In the genomic region with DNA sequence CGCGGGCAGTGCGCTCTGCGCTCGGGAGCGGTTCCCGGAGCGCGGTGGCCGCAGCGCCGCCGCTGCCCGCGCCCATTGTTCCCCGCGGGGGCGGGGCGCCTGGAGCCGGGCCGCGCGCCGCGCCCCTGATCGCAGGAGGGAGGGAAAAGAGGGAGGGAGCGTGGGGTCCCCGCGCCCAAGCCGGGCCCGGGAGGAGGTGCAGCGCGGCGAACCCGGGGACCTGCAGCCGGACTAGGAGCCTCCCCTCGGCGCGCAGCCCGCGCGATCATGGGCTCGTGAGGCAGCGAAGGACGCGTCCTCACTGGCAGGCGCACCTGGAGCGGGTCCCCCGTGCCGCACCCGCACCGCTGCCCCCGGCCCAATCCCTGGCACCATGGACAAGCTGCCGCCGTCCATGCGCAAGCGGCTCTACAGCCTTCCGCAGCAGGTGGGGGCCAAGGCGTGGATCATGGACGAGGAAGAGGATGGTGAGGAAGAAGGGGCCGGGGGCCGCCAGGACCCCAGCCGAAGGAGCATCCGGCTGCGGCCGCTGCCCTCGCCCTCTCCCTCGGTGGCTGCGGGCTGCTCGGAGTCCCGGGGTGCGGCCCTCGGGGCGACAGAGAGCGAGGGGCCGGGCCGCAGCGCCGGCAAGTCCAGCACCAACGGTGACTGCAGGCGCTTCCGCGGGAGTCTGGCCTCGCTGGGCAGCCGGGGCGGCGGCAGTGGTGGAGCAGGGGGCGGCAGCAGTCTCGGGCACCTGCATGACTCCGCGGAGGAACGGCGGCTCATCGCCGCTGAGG, we compare ENCODE assay signal across 8 mouse cellular contexts. TPM values are rescaled to one million over a fixed set of nuclear protein-coding genes. Genes with fewer than 3 reads are reported as not detected.
DNase-seq lines count a peak whose midpoint lies in the region; ATAC-seq lines count a peak whose summit lies in the region.

Hcn4 (plus strand) TSS at position 274 of the 779 bp plus-strand sequence.

- H3K27ac ChIP-seq in heart, embryonic 16.5 days (ENCODE audit: low read length) = peak within 1 kb of the TSS; percentile 59
- H3K27ac ChIP-seq in liver, embryonic 13.5 days = no peak within 1 kb of the TSS
- no peak within 1 kb of the TSS for H3K27ac ChIP-seq in stomach, embryonic 15.5 days

- H3K36me3 ChIP-seq in heart, embryonic 16.5 days (ENCODE audit: control insufficient read depth, insufficient read depth) = no peaks in the 10 kb centered on the region
- H3K36me3 ChIP-seq in liver, embryonic 13.5 days = no peaks in the 10 kb centered on the region
- no peaks in the 10 kb centered on the region for H3K36me3 ChIP-seq in stomach, embryonic 15.5 days

- ATAC-seq in frontal cortex, adult (ENCODE audit: low TSS enrichment) = peak; percentile 49; the same call in 1 of the 2 replicates
- ATAC-seq in heart, embryonic 16.5 days (replicated peaks; ENCODE audit: extremely low read depth, insufficient read depth, low FRiP score) = peak; percentile 29; the same call in 1 of the 2 replicates
- no peak for ATAC-seq in liver, embryonic 13.5 days (ENCODE audit: low read depth)
- peak; percentile 11; the same call in 1 of the 2 replicates for ATAC-seq in stomach, embryonic 15.5 days (ENCODE audit: insufficient read depth, low FRiP score, low read depth)

- peak within 1 kb of the TSS; percentile 82 for H3K4me2 ChIP-seq in heart, embryonic 16.5 days (ENCODE audit: low read depth, low read length)
- peak within 1 kb of the TSS; percentile 70 for H3K4me2 ChIP-seq in liver, embryonic 13.5 days
- peak within 1 kb of the TSS; percentile 100 for H3K4me2 ChIP-seq in stomach, embryonic 15.5 days

- H3K4me1 ChIP-seq in heart, embryonic 16.5 days (ENCODE audit: control insufficient read depth, insufficient read depth, low read length) = 0 out of 2 replicates have a peak, but pooled peaks cover 7% of the 10 kb centered on the region
- peaks cover 13% of the 10 kb centered on the region for H3K4me1 ChIP-seq in liver, embryonic 13.5 days (replicated peaks)
- H3K4me1 ChIP-seq in stomach, embryonic 15.5 days = peaks cover 16% of the 10 kb centered on the region

- H3K9ac ChIP-seq in heart, embryonic 16.5 days (ENCODE audit: low read length) = peak within 1 kb of the TSS; percentile 72
- H3K9ac ChIP-seq in liver, embryonic 13.5 days = no peak within 1 kb of the TSS
- peak within 1 kb of the TSS; percentile 17 for H3K9ac ChIP-seq in stomach, embryonic 15.5 days

- DNase-seq in frontal cortex, postnatal 36 days (ENCODE audit: low spot score in 2 of 2) = no peak
- peak; percentile 49 to 51 for DNase-seq in right cerebral cortex, postnatal 10 days (ENCODE audit: low spot score in 2 of 2)
- no peak for DNase-seq in right cerebral cortex, postnatal 36 days (ENCODE audit: low spot score in 2 of 2)
- no peak for DNase-seq in liver, embryonic 13.5 days
- no peak for DNase-seq in layer of hippocampus, adult 8-10 months (ENCODE audit: low spot score in 2 of 2)

- H3K4me3 ChIP-seq in heart, embryonic 16.5 days (ENCODE audit: low read length) = peak within 1 kb of the TSS; percentile 74
- peak within 1 kb of the TSS; percentile 53 for H3K4me3 ChIP-seq in liver, embryonic 13.5 days (replicated peaks)
- H3K4me3 ChIP-seq in stomach, embryonic 15.5 days (replicated peaks) = peak within 1 kb of the TSS; percentile 71

- under 1% methylated on average over 89 of the region's 95 CpGs for WGBS in heart, embryonic 16.5 days
- WGBS in liver, embryonic 13.5 days (ENCODE audit: insufficient replicate concordance) = under 1% methylated on average over 86 of the region's 95 CpGs
- under 1% methylated on average over 89 of the region's 95 CpGs for WGBS in stomach, embryonic 15.5 days

- peaks cover 34% of the 10 kb centered on the region for H3K27me3 ChIP-seq in heart, embryonic 16.5 days (ENCODE audit: control insufficient read depth, insufficient read depth, low read length)
- H3K27me3 ChIP-seq in liver, embryonic 13.5 days = peaks cover 94% of the 10 kb centered on the region
- H3K27me3 ChIP-seq in stomach, embryonic 15.5 days (replicated peaks) = peaks cover 69% of the 10 kb centered on the region

- no peaks in the 10 kb centered on the region for H3K9me3 ChIP-seq in heart, embryonic 16.5 days (replicated peaks; ENCODE audit: control insufficient read depth, low read length)
- H3K9me3 ChIP-seq in liver, embryonic 13.5 days (replicated peaks) = no peaks in the 10 kb centered on the region
- H3K9me3 ChIP-seq in stomach, embryonic 15.5 days = no peaks in the 10 kb centered on the region

RNA-seq across cellular contexts. Expression of gene Hcn4, which starts in this region (rescaled TPM):
- 0.89 and 1.1 TPM in 2 replicates for polyA plus RNA-seq in heart, embryonic 16.5 days (2015; fragmentation: Nextera tagmentation; extraction: Ambion mirVana)
- not detected in 2 replicates for polyA plus RNA-seq in liver, embryonic 13.5 days (2015; fragmentation: Nextera tagmentation; extraction: Ambion mirVana)
- polyA plus RNA-seq in stomach, embryonic 15.5 days (2015; fragmentation: Nextera tagmentation; extraction: Ambion mirVana) = 0.13 and 0.34 TPM in 2 replicates
- total RNA-seq in layer of hippocampus, adult 8-10 months (2022) = 1 to 10 TPM; 1.6 to 2.3 (median 1.7) TPM

Comparison
In these comparisons a context has a peak if more than half of its experiments do, and no peak if none do; other contexts are left out.
1. DNase-seq: peak in right cerebral cortex, postnatal 10 days (2 of 2); none in frontal cortex, postnatal 36 days (0 of 2), right cerebral cortex, postnatal 36 days (0 of 2), liver, embryonic 13.5 days (single experiment) and layer of hippocampus, adult 8-10 months (0 of 2).
2. Peak in ATAC-seq, H3K4me3 ChIP-seq, H3K9ac ChIP-seq and H3K4me2 ChIP-seq in stomach, embryonic 15.5 days; RNA of the gene not detected or under 1 TPM.
3. Peak in every context shown above with its lines, with median percentiles within 50 percentile points of each other: H3K4me2 ChIP-seq and H3K4me3 ChIP-seq.